Mouse (Mus musculus) liver, embryonic 14.5 days (tissue): Measurements from ENCODE around the gene Wnt7b. TPM values are rescaled to one million over a fixed set of nuclear protein-coding genes. Genes with fewer than 3 reads are reported as not detected.

Source experiments
- ATAC-seq: fragments of 200-750 bp; cut with Nextera tagmentation; 2 replicates; pipeline ENCODE4 v1.8.0; 2017; ENCODE audit warnings: moderate number of reproducible peaks, mild to moderate bottlenecking, moderate library complexity; ENCODE audit not compliant: insufficient read depth
- DNase-seq, 3 experiments: peaks; one replicate each; pipeline ENCODE4 v3.0.0-alpha.2; 2012 to 2013; ENCODE audit warnings: low read depth in 3 of 3, low spot score in 3 of 3
- H3K27ac ChIP-seq: fragments of 300-500 bp; sonication (generic); 2 replicates; pipeline ENCODE4 v1.5.1; 2014; ENCODE audit warnings: moderate library complexity, mild to moderate bottlenecking, control low read depth, inconsistent platforms
- H3K27me3 ChIP-seq: fragments of 300-500 bp; sonication (generic); 2 replicates; pipeline ENCODE4 v1.6.1; 2014; ENCODE audit warnings: mild to moderate bottlenecking, low read length, moderate library complexity; ENCODE audit not compliant: control insufficient read depth, insufficient read depth
- H3K36me3 ChIP-seq: fragments of 300-500 bp; sonication (generic); replicated peaks from 2 replicates; pipeline ENCODE4 v1.6.1; 2014; ENCODE audit warnings: low read depth; ENCODE audit not compliant: control insufficient read depth, insufficient read depth
- H3K4me1 ChIP-seq, 2 experiments: fragments of 200-500 bp in 1 of 2; fragments of 300-500 bp in 1 of 2; sonication (generic) in 1 of 2; replicated peaks; 2 replicates each; pipeline ENCODE4 v1.6.1; 2012 to 2014; ENCODE audit warnings: antibody characterized with exemption in 1 of 2, inconsistent platforms in 1 of 2, low read length in 1 of 2; ENCODE audit not compliant: control insufficient read depth in 2 of 2, insufficient read depth in 2 of 2
- H3K4me2 ChIP-seq: fragments of 300-500 bp; sonication (generic); 2 replicates; pipeline ENCODE4 v1.6.1; 2014; ENCODE audit warnings: low read depth, mild to moderate bottlenecking, control low read depth, moderate library complexity
- H3K4me3 ChIP-seq, 2 experiments: fragments of 200-500 bp in 1 of 2; fragments of 300-500 bp in 1 of 2; sonication (generic) in 1 of 2; 2 replicates each; pipeline ENCODE4 v1.5.1; 2012 to 2014; ENCODE audit warnings: low read depth in 2 of 2, low read length in 2 of 2, mild to moderate bottlenecking in 2 of 2, control low read depth in 1 of 2, inconsistent platforms in 1 of 2, moderate library complexity in 1 of 2; ENCODE audit not compliant: insufficient read depth in 1 of 2
- H3K9ac ChIP-seq: fragments of 300-500 bp; sonication (generic); replicated peaks from 2 replicates; pipeline ENCODE4 v1.6.1; 2014; ENCODE audit warnings: mild to moderate bottlenecking, control low read depth, moderate library complexity
- H3K9me3 ChIP-seq: fragments of 300-500 bp; sonication (generic); 2 replicates; pipeline ENCODE4 v1.6.1; 2016; ENCODE audit warnings: low read length, mixed read lengths; ENCODE audit not compliant: control insufficient read depth
- CTCF ChIP-seq: IDR thresholded peaks from 2 replicates; pipeline ENCODE4 v1.5.1; 2016; ENCODE audit warnings: antibody characterized with exemption, low read depth, control low read depth
- EP300 ChIP-seq: IDR thresholded peaks from 2 replicates; pipeline ENCODE4 v1.6.1; 2016; ENCODE audit warnings: antibody characterized with exemption, low read depth
- WGBS: fragments of 180-500 bp; shearing (Covaris S2); extraction: QIAGEN DNeasy Blood & Tissue Kit; methylation state at CpG from one replicate; pipeline ENCODE4 v1.1.7; 2014; ENCODE audit not compliant: insufficient replicate concordance; 5-methylcytosine and 5-hydroxymethylcytosine counted together
- polyA plus RNA-seq, 2 experiments: library from polyadenylated mRNA; depleted of rRNA in 1 of 2; stranded (reverse) in 1 of 2; unstranded in 1 of 2; fragments of >200 nt; fragmentation: Nextera tagmentation in 1 of 2; extraction: Ambion mirVana in 1 of 2; gene quantifications; 2 replicates each; pipeline versions ENCODE4 v1.2.1 to v1.2.3; 2012 to 2014

Gene Wnt7b
- polyA plus RNA-seq, 2 experiments: 0.03 to 0.08 TPM

DNA sequence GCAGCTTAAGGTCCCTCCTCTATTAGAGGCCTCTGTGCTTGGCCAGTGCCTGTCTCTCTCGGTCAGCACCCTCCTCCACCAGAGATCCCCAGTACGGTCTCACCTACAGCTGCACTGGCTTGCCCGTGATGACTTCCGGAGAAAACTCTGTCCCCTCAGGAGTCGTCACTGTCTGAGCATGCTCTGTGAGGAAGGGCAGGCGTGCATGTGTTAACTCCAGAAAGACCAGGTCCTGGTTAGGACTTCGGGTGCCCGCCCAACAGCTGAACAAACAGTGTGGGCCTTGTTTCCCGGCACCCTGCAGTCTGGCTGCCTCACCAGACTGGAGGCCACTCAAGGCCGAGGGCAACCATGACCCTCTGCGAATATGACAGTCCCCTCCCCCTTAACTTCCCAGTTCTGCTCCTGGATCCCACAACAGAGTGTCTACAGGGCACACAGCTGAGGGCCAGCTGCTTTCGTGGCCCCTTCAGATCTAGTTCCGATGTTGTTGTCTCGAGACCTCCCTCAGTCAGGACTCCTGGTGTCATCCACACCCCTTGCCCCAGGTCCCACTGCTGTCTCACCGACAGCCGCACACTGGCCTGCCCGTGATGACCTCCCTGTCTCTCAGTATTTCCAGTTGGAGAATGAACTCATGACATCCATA is 23.8 kb upstream of the Wnt7b start:
- H3K27ac ChIP-seq: no peak overlapping the region
- no peaks in the 10 kb centered on the region for H3K4me1 ChIP-seq

DNA sequence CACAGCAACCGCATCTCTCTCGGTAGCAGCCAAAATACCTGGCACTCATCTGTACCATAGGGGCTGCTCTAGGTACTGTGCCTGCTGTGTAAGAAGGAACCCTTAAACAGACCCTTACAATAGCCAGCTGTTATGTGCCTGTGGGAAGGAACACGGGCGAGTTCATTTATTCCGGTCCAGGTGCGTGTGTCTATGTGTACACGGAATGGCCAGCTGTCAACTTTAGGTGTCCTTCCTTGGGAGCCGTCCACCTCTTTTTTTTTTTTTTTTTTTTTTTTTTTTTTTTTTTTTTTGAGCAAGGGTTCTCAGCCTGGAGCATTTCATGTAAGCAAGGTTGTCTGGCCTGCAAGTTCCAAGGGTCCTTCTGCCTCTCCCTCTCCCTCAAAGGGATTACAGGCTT is 22.7 kb upstream of the Wnt7b start:
- H3K9me3 ChIP-seq: no peaks in the 10 kb centered on the region
- no peak overlapping the region for H3K9ac ChIP-seq
- no peak for ATAC-seq
- H3K4me3 ChIP-seq: no peak overlapping the region
- no peak for TF ChIP-seq EP300
- no peak for TF ChIP-seq CTCF
- no peak for DNase-seq
- no peak overlapping the region for H3K4me2 ChIP-seq
- H3K27ac ChIP-seq: no peak overlapping the region
- H3K4me1 ChIP-seq: no peaks in the 10 kb centered on the region
- 73% methylated on average over 8 of the region's 8 CpGs for WGBS
- H3K27me3 ChIP-seq: no peaks in the 10 kb centered on the region
- no peaks in the 10 kb centered on the region for H3K36me3 ChIP-seq

More for the DNA sequence above, 23.8 kb upstream of the Wnt7b start:
- no peaks in the 10 kb centered on the region for H3K9me3 ChIP-seq
- H3K4me2 ChIP-seq: no peak overlapping the region
- no peaks in the 10 kb centered on the region for H3K27me3 ChIP-seq
- H3K36me3 ChIP-seq: no peaks in the 10 kb centered on the region
- no peak overlapping the region for H3K9ac ChIP-seq
- WGBS: 54% methylated on average over 17 of the region's 17 CpGs
- TF ChIP-seq CTCF (no peak), EP300 (no peak)
- DNase-seq (no peak), ATAC-seq (no peak)
- no peak overlapping the region for H3K4me3 ChIP-seq

DNA sequence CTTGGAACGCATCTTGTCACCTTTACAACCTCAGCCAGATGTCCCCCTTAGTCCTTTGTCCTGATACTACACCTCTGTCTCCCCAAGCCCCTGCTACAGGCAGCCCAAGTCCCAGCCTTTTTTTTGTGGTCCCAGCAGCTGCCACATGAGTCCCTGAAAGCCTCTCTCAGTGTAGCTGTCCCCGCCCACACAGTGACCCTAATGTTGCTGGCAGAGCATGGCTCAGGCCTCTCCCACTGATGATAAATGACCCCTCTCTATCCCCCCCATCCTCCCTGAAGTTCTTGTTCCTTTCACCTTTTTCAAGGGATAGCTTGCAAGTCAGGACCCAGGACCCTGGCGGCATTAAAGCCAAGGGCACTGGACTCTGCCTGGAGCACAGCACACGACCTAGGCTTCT is 22.2 kb upstream of the Wnt7b start:
- no peaks in the 10 kb centered on the region for H3K27me3 ChIP-seq
- TF ChIP-seq CTCF: no peak
- no peak for TF ChIP-seq EP300
- no peak overlapping the region for H3K9ac ChIP-seq
- no peak overlapping the region for H3K27ac ChIP-seq
- H3K4me3 ChIP-seq: no peak overlapping the region
- no peak overlapping the region for H3K4me2 ChIP-seq
- DNase-seq (no peak), ATAC-seq (no peak)
- WGBS: 65% methylated on average over 4 of the region's 4 CpGs
- no peaks in the 10 kb centered on the region for H3K4me1 ChIP-seq
- no peaks in the 10 kb centered on the region for H3K9me3 ChIP-seq
- no peaks in the 10 kb centered on the region for H3K36me3 ChIP-seq

DNA sequence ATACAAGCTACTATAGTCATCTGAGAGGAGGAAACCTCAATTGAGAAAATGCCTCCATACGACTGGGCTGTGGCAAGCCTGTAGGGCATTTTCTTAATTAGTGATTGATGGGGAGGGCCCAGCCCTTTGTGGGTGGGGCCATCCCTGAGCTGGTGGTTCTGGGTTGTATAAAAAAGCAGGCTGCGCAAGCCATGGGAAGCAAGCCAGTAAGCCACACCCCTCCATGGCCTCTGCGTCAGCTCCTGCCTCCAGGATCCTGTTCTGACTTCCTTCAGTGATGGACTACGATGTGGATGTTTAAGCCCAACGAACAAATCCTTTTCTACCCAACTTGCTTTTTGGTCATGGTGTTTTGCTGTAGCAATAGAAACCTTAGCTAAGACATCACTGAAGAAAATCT is 21.1 kb upstream of the Wnt7b start:
- DNase-seq (no peak), ATAC-seq (no peak)
- H3K27me3 ChIP-seq: no peaks in the 10 kb centered on the region
- 57% methylated on average over 5 of the region's 5 CpGs for WGBS
- no peak for TF ChIP-seq EP300
- no peak for TF ChIP-seq CTCF
- H3K9me3 ChIP-seq: no peaks in the 10 kb centered on the region
- H3K4me3 ChIP-seq: no peak overlapping the region
- H3K27ac ChIP-seq: no peak overlapping the region
- H3K36me3 ChIP-seq: no peaks in the 10 kb centered on the region
- H3K4me1 ChIP-seq: no peaks in the 10 kb centered on the region
- H3K9ac ChIP-seq: no peak overlapping the region
- no peak overlapping the region for H3K4me2 ChIP-seq

DNA sequence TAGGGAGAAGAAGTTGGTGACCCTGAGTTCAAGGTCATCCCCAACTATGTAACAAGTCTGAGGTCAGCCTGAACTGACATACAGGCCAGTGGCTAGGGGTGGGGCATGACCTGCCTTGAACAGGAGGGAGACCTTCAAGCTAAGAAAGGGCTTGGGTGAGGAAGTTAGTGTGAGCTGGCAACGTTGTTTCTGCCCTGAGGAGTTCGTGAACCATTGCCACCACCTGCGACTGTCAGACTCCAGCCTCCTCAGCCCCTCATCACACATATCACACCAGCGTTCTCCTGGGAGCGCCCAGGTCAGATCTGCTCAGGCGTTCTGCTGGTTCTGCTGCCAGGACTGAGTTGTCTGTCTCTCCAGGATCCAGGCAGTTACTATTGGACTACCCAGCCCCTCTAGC is 20.5 kb upstream of the Wnt7b start:
- DNase-seq: no peak
- Histone ChIP-seq H3K9me3 (no peaks in the 10 kb centered on the region), H3K4me2 (no peak overlapping the region), H3K36me3 (no peaks in the 10 kb centered on the region), H3K4me3 (no peak overlapping the region), H3K27me3 (no peaks in the 10 kb centered on the region), H3K27ac (no peak overlapping the region), H3K4me1 (no peaks in the 10 kb centered on the region), H3K9ac (no peak overlapping the region)
- TF ChIP-seq EP300: no peak
- TF ChIP-seq CTCF: no peak
- ATAC-seq: no peak
- WGBS: 57% methylated on average over 6 of the region's 6 CpGs
